8 mouse cellular contexts compared by ENCODE assay signal in the genomic region with DNA sequence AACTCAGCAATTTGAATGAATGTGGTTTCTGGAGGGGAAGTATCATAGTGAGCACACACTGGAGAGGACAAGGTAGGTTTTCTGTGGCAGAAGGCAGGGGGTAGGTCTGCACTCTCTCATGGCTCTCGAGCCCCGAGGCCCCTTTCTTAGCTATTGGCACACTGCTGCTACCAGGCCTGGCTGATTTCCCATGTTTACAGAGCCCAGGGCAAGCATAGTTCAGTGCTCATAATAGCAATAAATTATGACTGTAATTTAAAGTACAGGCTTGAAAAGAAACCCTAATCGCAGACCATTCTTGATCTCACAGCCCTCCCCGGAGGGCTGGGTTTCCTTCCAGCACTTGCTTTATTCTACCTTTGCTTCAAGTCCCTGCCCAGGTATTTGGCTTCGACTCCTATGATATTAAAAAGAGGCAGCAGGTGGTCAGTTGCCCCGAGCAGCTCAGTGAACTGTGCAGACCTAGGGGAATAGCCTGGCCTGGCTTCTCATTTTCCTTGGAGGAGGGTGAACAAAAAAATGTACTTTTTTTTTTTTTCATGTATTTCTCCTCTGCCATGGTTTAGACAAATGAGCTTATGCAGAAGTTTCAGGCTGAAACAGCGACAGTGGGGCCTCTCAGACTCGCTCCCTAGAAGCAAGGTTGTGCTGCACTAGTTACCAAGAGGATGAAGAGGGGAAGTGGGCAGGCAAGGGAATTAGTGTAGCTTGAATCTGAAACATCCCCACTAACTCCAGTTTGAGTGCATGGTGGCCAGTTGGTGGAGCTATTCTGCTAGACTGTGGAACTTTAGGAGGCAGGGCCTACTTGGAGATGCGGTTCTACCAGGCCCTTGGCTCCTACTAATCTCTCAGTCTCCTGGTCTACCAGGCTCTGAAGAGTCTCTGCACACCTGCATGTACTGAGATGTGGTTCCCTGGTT.
DNase-seq lines count a peak whose midpoint lies in the region; ATAC-seq lines count a peak whose summit lies in the region.

No protein-coding gene starts in this region.

- H3K4me1 ChIP-seq in heart, embryonic 10.5 days: peaks cover 60% of the 10 kb centered on the region
- H3K4me1 ChIP-seq in heart, embryonic 11.5 days (ENCODE audit: control insufficient read depth, insufficient read depth, low read length): peaks cover 55% of the 10 kb centered on the region
- H3K4me1 ChIP-seq in forebrain, embryonic 14.5 days (ENCODE audit: control insufficient read depth, insufficient read depth, low read length): peaks cover 7% of the 10 kb centered on the region

- H3K4me3 ChIP-seq in heart, embryonic 10.5 days: no peak overlapping the region
- H3K4me3 ChIP-seq in heart, embryonic 11.5 days (ENCODE audit: low read depth, low read length): no peak overlapping the region
- H3K4me3 ChIP-seq in forebrain, embryonic 14.5 days (ENCODE audit: low read depth, low read length): no peak overlapping the region

- peak overlapping the region; percentile 12; the same call in 1 of the 2 replicates for H3K27ac ChIP-seq in heart, embryonic 10.5 days
- H3K27ac ChIP-seq in heart, embryonic 11.5 days (ENCODE audit: low read depth, low read length): no peak overlapping the region
- no peak overlapping the region for H3K27ac ChIP-seq in forebrain, embryonic 14.5 days (ENCODE audit: low read depth, low read length)

- no peaks in the 10 kb centered on the region for H3K9me3 ChIP-seq in heart, embryonic 10.5 days
- H3K9me3 ChIP-seq in heart, embryonic 11.5 days (replicated peaks; ENCODE audit: control insufficient read depth, low read length): no peaks in the 10 kb centered on the region
- H3K9me3 ChIP-seq in forebrain, embryonic 14.5 days (replicated peaks; ENCODE audit: control insufficient read depth, low read length): no peaks in the 10 kb centered on the region

- H3K27me3 ChIP-seq in heart, embryonic 10.5 days (ENCODE audit: insufficient read depth, poor library complexity, severe bottlenecking): no peaks in the 10 kb centered on the region
- no peaks in the 10 kb centered on the region for H3K27me3 ChIP-seq in heart, embryonic 11.5 days (ENCODE audit: control insufficient read depth, insufficient read depth, low read length)
- H3K27me3 ChIP-seq in forebrain, embryonic 14.5 days (replicated peaks; ENCODE audit: control insufficient read depth, insufficient read depth, low read length): no peaks in the 10 kb centered on the region

- no peak for ATAC-seq in heart, embryonic 11.5 days (replicated peaks; ENCODE audit: insufficient number of reproducible peaks, low FRiP score, low TSS enrichment)
- ATAC-seq in forebrain, embryonic 14.5 days: peak; percentile 77; the same call in 1 of the 2 replicates

- no peak for DNase-seq in heart, embryonic 10.5 days (ENCODE audit: low spot score)
- DNase-seq in NIH3T3 (ENCODE audit: low read depth): peak; percentile 56
- DNase-seq in forebrain, embryonic 14.5 days (ENCODE audit: low spot score): peak; percentile 69
- peak; percentile 77 for DNase-seq in kidney, postnatal 14 days
- peak; percentile 28 for DNase-seq in retina, embryonic 14.5 days (ENCODE audit: low spot score)
- no peak for DNase-seq in layer of hippocampus, adult 9-11 months
- DNase-seq in right cerebral cortex, adult 2 months (ENCODE audit: low spot score in 2 of 2): no peak

- no peak overlapping the region for H3K9ac ChIP-seq in heart, embryonic 11.5 days (ENCODE audit: low read depth, low read length)
- no peak overlapping the region for H3K9ac ChIP-seq in forebrain, embryonic 14.5 days (ENCODE audit: low read length)

- no peaks in the 10 kb centered on the region for H3K36me3 ChIP-seq in heart, embryonic 10.5 days
- no peaks in the 10 kb centered on the region for H3K36me3 ChIP-seq in heart, embryonic 11.5 days (ENCODE audit: control insufficient read depth, insufficient read depth, low read length)
- H3K36me3 ChIP-seq in forebrain, embryonic 14.5 days (ENCODE audit: control insufficient read depth, insufficient read depth, low read length): no peaks in the 10 kb centered on the region

- no peak overlapping the region for H3K4me2 ChIP-seq in heart, embryonic 11.5 days
- H3K4me2 ChIP-seq in forebrain, embryonic 14.5 days (ENCODE audit: low read length): no peak overlapping the region

- WGBS in heart, embryonic 10.5 days: 76% methylated on average over 9 of the region's 9 CpGs
- WGBS in heart, embryonic 11.5 days (ENCODE audit: insufficient replicate concordance): 76% methylated on average over 9 of the region's 9 CpGs
- 40% methylated on average over 9 of the region's 9 CpGs for WGBS in forebrain, embryonic 14.5 days

Comparison
In these comparisons a context has a peak if more than half of its experiments do, and no peak if none do; other contexts are left out.
1. DNase-seq: peak in NIH3T3 (single experiment), forebrain, embryonic 14.5 days (single experiment), kidney, postnatal 14 days (single experiment) and retina, embryonic 14.5 days (single experiment); none in heart, embryonic 10.5 days (single experiment), layer of hippocampus, adult 9-11 months (single experiment) and right cerebral cortex, adult 2 months (0 of 2).